Mouse (Mus musculus): ENCODE data around the gene Eif4e2.

The Eif4e2 gene

DNA sequence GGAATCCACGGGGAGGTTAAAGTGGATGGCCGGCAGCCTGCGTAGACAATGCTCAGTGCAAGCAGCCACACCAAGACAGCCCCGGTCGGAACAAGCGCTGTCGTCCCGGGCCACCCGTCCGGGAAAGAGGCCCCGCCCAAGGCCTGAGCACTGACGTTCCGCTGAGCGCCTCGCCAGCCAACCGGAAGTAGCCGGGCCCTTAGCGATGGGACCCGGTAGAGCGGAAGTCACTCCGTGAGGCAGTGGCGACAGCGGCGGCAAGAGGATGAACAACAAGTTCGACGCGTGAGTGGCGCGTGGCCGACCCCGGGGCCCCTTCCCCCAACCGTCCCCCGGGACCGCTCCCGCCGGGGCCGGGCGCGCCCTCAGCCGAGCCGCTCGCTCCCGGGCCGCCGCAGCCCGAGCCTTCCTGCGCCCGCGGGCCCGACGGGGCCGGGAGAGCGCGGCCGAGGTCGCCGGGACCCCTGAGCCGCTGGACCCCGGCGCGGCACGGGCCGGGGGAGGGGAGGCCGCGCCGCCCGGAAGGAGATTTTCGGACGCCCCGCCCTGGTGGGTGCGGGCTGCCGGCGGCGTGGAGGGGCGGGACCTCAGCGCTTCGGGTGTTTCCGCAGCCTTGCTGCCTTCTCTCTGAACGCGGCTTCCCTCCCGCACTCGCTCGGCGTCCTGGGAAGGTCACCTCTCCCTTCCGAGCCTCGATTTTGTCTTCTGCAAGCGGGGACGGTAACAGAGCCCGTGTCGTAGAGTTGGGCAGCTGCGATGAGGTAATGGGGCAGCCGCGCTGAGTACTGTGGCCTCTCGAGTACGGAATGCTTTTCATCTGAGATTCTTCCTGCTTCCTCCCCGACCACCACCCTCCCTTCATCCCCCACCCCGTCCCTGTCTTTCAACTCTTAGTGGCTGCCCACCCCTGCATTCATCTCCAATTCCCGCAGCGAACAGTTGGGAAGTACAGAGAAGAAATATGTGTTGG is at the start of gene Eif4e2:
Eif4e2 (plus strand) TSS at position 180 of the 970 bp plus-strand sequence.
- peak; percentile 87 for DNase-seq (ENCODE audit: low read depth)

DNA sequence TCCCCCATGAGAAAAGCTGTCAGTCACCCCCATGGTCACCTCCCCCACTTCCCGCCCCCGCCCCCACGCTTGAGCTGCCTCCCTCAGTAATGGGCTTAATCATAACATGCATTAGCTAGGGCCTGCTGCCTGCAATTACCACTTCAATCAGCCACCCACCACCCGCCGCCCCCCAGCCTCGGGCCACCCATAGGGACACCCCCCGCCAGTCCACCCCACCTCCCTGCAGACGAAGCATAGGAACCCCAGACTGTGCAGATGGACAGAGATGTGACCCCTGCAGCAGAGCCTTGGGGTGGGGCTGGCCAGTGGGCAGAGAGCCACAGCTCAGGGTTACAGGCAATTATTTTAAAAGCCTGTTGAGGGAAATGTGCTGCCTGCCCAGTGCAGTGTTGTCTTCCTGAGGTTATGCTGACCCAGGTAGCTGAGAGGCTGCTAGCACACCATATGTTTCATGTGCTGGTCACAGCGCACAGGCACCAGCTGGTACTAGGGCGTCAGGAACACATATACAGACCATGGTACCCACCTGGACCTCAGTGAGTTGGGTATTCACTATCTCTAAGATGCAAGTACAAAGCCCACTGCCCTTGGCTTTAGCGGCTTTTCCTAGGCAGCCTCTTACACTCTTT is 49.4 kb upstream of the Eif4e2 start:
- no peak for DNase-seq (ENCODE audit: low read depth)

DNA sequence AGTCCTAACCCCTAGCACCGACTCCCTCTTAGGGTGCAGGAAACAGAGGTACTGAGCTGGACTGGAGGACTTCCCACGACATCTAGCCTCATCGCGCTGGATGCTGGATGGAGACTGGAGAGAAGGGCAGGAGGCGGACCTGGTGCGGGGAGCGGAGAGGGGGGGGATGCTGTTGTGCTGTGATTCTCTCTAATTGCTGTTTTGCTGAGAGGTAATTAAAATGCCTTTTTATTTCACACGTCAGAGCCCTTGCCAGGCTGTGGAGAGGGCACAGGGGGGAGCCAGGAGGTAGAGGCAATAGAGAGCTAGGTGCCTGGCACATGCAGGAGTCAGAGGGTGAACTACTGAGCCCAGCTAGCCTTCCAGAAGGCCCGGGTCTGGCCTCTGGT is 48.9 kb upstream of the Eif4e2 start:
- no peak for DNase-seq (ENCODE audit: low read depth)

DNA sequence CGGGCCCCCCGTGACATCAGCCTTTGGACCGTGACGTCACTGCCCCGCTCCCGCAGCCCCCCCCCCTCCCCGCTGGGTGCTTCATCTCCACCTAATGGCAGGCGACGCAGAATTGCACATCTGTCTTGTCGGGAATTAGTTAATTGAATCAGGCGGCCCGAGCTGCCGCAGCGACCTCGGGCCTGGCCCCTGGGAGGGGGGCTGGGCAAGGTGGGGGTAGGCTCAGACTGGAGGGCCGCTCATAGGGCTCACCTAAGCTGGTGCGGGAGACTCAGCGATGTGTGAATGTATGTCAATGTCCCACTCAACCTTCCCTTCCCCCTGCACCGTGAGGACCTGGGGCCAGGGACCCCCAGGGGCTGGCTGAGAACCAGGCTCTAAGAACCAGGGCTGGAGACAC is 43.3 kb upstream of the Eif4e2 start:
- DNase-seq (ENCODE audit: low read depth): no peak

DNA sequence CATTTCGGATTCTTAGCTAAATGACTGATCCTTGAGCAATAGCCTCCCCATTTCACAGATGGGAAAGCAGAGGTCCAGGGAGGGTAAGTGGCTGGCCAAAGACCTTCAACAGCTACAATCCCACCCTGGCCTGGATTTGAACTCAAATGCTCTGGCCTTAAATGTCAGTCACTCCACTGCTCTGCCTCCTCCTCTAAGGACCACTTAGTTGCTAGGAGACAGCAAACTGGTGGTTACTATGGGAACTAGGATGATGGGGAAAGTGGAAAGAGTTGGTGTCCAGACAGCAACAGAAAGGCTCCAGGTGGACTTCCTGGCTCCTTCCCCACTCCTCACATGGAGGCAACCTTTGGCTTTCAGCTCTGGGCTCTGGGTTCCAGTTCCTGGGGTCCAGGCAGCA is 42.4 kb upstream of the Eif4e2 start:
- no peak for DNase-seq (ENCODE audit: low read depth)

DNA sequence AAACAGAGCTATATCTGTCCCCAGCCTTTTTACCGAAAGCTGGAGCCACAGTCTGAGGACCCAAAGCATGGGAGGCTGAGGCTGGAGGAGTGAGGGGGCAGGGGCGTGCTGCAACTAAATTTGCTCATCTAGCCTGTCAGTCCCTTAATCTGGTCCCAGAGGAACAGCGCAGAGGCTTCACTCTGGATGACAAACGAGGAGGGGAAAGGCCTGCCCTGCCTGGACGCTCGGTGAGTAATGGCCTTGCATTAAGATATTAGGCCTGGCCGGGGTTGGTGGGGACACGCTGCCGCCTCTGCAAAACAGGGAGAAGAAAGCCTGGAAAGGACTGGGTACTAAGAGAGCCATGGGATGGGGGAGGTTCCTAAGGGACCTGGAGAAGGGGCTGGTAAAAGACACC is 41.4 kb upstream of the Eif4e2 start:
- no peak for DNase-seq (ENCODE audit: low read depth)

DNA sequence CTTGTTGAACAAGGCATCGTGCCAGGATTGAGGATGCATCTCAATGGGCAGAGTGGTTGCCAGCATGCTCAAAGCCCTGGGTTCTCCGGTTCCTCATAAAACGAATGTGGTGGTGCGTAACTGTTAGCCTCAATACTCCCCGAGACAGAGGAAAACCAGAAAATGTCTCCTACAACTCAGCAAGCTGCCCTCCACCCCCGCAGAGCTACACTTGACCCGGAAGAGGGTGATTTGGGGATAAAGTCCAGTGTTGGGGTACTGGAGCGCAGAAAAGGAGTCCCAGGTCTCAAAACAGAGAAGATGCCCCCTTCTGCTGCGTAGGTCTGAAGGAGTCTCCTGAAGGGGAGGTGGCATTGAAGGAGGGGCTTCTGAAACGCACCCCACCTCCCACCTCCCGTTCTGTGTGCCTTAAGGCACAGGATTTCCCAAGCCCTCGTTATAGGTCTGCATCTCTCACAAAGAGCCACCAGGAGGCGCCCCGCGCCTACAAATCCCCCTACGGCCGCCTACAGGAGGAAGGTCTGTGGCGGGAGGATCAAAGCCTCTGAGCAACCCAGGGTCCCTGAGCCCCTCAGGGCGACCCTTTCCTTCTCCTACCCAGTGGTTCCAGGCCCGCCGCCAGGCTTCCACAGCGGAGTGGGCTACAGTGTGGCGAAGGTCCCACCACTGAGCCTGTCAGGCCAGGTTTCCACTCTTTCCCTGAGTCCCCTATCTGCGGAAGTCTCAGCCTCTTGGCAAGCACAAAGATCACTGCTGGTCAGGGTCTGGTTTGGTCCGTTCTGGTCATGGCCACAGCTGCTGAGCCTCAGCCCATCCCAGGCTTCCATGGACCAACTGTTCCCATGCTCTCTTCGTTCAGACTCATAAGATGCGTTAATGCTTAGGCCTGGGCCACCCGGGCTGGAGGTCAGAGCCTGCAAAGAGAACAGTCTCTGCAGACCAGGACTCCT is 39.4 kb upstream of the Eif4e2 start:
- DNase-seq (ENCODE audit: low read depth): peak; percentile 35

DNA sequence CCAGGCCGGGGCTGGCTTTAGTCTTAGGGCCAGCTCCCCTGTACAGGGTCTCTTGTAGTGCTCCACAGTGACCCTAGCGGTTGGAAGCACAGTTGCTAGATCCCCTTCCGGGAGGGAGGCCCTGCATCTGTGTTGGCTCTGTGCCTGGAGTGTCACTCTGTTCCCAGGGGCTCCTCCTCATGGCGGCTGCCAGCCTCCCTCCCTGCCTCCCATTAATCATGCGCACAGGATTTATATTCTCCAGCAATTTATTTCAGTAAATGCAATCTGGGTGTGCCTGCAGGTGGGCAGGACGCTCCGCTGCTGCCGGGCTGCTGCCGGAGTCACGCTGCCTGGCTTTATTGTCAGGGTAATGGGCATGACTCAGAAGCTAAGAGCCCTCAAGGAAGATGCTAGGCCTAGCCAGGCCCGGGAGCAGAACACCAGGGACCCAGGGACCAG is 37.8 kb upstream of the Eif4e2 start:
- no peak for DNase-seq (ENCODE audit: low read depth)

DNA sequence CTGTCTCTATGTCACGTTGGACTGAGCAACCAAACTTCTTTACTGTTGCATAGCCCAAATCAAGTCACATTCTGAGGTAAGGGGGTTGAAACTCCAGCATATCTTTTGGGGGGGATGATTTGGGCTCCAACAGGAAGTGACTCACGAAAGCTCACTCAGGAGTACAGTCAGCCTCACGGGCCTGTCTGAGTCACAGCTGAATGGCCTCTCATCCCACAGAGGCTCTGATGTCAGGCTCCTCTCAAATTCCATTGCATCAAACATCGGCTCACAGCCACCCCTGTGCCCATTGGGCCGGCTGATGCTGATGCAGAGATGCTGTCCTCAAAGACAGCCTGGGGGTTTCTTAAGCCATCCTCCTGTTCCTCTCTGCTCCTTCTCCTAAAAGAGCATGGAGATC is 32.8 kb upstream of the Eif4e2 start:
- no peak for DNase-seq (ENCODE audit: low read depth)

DNA sequence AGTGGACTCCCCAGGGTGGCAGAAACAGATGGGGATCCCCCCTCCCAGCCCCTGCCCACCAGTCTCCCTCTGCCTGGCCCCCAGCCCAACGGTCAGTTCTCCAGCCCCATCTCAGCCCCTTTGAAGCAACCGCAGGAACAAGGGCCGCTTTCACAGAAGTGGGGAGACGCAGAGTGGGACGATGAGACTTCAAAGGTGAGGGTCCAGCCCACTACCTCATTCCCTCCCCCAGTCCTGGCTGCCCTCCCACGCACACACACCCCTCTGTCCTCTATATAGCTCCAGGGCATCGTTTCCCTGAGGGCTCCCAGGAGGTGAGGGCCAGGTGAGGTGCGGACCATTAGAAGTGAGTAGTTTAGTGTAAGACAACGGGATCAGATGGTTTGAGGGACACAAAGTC is 30.7 kb upstream of the Eif4e2 start, which contains the start of gene Prss56:
Prss56 (plus strand) TSS at position 301 of the 400 bp plus-strand sequence.
- no peak for DNase-seq (ENCODE audit: low read depth)

DNA sequence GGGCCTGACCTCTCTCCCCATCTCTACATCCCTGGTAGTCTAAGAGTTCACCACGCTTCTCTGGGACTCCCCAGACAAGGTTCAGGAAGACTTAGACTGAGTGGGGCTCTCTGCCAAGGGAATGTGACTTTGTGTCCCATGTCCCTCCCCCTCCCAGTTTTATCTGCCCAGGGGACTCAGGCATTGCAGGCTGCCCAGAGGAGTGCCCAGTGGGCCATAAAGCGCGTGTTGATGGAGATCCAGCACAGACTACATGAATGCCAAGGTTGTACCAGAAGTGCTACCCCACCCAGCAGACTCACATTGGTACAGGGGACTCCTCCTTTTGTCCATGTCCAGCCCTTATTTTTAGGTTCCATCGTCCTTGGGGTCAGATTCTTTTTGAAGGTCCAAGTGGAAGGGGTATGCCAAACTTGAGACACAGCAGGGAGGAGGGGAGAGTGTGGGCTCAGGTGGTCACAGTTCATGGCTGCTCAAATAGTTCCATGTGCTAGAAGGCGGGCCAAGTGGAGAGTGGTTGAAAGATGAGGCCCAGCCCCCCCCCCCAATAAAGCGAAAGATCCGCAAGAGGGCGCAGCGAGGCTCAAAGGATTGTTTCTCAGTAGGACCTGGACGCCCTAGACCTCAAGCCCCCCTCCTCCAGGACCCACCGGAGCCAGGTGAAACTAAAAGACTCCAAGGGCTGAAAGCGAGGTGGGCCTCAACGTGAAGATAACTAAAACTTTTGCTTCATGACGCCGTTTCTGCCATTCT is 29.5 kb upstream of the Eif4e2 start:
- no peak for DNase-seq (ENCODE audit: low read depth)

DNA sequence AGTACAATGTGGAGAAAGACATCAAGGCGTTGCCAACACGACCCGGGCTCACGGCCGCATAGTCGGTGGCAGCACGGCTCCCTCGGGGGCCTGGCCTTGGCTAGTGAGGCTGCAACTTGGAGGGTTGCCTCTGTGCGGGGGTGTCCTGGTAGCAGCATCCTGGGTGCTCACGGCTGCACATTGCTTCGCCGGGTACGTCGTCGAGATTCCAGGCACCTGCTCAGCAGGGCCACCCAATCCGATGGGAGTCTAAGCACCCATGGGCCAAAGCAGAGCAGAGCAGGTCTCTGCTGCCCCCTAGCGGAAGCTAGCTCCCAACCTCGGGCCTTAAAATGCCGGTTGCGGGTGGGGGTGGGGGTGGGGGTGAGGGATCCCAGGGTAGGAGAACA is 29.0 kb upstream of the Eif4e2 start:
- DNase-seq (ENCODE audit: low read depth): peak; percentile 54

DNA sequence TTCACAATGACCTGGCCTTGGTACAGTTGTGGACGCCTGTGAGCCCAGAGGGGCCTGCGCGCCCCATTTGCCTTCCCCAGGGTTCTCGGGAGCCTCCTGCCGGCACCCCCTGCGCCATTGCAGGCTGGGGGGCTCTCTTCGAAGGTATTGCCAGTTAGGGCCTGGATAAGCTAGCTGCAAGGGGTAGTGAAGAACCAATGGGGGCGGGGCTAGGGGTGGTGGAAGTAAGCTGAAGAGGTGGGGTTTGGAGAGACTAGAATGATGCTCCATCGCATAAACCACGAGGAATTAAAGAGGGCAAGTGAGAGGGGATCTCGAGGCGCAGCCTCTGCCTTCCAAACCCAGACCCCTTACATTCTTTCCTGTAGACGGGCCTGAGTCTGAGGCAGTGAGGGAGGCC is 28.2 kb upstream of the Eif4e2 start:
- no peak for DNase-seq (ENCODE audit: low read depth)

DNA sequence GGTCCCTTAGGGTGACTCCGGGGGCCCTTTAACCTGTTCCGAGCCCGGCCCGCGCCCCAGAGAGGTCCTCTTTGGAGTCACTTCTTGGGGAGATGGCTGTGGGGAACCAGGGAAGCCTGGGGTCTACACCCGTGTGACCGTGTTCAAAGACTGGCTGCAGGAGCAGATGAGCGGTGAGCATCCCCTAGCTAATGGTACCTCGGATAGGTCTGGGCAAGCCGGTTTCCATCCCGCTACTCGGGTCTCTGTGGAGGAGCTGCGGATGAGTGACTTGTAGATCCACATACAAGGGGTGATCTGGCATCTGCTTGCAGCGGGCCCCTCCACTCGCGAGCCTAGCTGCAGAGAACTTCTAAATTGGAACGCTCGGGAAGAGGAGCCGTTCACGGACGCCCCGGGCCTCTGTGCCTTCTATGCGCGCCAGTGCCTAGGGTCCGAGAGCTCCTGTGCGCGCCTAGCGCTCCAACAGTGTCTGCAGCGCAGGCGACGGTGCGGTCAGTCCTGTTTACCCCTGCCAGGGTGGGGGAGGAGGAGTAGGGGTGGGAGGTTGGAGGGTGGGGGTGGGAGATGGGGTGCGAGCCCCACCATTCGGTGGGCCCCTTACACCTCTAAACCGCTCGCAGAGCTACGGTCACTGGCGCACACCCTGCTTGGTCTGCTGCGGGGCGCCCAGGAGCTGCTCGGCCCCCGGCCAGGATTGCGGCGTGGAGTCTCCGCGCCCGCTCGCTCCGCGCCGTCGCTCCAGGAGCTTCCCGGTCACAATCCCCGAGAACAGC is 27.3 kb upstream of the Eif4e2 start:
- DNase-seq (ENCODE audit: low read depth): no peak

DNA sequence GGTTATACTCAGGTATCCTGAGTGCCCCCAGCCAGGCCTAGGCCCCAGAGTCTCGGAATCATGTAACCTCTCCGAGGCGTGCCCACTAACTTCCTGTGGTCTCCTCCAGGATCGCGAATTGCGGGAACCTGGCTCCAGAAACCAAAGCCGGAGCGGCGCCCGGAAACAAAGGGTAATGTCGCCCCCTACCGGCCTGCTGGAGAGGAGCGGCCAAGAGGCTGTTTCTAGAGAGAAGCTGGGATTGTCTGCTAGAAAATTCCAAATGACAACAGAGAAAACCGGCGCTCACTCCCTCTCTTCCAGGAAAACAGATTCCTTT is 26.7 kb upstream of the Eif4e2 start:
- DNase-seq (ENCODE audit: low read depth): peak; percentile 36

DNA sequence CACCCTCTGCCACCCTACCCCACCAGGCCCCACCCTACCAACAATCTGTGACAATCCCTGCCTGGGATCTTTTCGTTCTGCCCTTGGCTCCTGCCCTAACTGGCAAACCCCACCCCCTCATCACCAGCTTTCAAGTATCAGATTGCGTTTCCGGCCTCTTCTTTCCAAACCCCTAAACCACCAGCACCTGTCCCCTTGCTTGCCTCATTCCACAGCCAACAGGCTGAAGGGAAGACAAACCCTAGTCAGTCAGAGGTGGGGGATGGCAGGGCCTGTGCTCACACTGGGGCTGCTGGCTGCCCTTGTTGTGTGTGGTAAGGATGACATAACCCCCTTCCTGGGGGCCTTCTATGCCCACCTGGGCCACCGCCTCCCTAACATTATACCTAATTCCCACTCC is 23.3 kb upstream of the Eif4e2 start, which contains the start of gene Chrnd:
Chrnd (plus strand) TSS at position 179 of the 400 bp plus-strand sequence.
- DNase-seq (ENCODE audit: low read depth): no peak

DNA sequence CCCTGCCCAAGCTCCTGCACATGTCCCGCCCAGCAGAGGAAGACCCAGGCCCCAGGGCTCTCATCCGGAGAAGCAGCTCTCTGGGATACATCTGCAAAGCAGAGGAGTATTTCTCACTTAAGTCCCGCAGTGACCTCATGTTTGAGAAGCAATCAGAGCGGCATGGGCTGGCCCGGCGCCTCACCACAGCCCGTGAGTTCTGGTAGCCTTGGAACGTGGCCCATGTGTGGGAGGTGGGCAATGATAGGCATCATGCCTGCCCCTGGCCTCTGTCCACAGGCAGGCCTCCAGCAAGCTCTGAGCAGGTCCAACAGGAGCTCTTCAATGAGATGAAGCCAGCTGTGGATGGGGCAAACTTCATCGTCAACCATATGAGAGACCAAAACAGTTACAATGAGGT is 16.4 kb upstream of the Eif4e2 start:
- no peak for DNase-seq (ENCODE audit: low read depth)

DNA sequence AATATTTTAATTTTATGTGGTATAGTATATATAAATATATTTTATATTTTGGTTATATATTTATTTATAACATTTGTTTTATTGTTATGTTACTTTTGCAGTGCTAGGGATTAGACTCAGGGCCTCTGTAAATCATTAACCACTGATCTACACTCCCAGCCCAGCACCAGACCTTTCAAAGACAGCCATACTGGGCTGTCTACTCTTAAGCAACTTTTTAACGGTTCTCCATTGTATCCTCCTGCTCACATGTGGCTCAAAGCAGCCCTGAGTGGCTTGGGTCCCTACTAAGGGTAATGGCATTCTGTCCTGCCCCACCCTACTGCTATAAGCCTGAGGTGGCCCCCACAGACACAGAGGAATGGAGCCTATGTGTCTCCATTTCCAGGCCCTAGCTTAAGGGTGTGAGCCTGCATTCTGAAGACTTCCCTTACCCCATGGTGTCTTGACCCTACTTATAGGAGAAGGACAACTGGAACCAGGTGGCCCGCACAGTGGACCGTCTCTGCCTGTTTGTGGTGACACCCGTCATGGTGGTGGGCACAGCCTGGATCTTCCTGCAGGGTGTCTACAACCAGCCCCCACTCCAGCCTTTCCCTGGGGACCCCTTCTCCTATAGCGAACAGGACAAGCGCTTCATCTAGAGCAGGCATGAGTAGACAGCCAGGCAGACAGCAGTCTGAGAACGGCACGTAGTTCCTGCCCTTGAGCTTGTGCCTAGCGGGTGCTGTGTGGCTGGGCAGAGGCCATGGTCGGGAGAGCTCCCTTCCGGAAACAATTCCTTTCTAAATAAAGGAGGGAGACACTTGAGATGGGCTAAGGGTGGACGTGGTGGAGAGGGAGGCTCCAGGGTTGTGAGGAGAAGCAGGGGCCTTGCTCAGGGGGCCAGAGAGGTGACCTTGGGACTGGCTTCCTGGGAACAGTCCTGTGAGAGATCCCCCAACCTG is 15.3 kb upstream of the Eif4e2 start:
- no peak for DNase-seq (ENCODE audit: low read depth)

DNA sequence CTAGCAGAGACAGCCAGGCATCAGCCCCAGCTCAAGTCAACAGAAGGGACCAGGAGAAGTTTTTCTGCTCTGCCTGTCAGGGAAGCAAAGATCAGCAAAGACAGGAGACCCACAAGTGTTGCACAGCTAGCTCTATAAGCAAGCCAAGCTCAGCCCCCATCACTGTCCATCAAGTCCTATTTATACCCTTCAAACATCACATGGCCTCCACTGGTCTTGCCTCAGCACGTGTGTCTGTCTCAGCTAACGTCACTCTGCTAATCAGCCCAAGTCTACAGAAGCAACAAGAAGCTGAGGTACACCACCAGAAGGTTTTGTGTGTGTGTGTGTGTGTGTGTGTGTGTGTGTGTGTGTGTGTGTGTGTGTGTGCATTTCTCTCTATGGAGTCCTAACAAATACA is 12.9 kb upstream of the Eif4e2 start:
- DNase-seq (ENCODE audit: low read depth): no peak

DNA sequence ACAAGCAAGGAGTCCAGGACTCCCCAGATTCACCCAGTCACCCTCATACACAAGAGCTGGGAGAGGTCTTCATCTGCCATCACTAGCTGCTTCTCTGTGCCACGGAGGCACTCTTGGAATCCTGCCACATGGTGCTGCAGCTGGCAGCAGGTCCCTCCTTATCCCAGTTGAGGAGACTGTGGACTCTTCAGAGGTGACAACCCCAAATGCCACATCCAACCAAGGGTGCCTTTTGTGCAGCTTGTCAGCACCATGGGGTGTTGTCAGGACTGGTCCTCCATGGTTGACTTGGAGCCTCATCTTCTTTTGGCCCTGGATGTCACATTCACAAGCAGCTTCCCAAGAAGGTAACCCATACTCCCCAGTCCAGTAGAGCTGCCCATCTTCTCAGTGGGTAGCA is 11.9 kb upstream of the Eif4e2 start:
- no peak for DNase-seq (ENCODE audit: low read depth)

All from c-Kit-positive CD71-positive TER-119-negative erythroid progenitor cells, embryonic 14.5 days (primary cell).